Mouse (Mus musculus) kidney, postnatal 0 days (tissue): ENCODE data around the gene Xylb. TPM values are rescaled to one million over a fixed set of nuclear protein-coding genes. Genes with fewer than 3 reads are reported as not detected.
A peak's percentile ranks its signal among the peaks of the same experiment; 100 is the strongest.

Experiments used
- ATAC-seq: fragments of 200-750 bp; cut with Nextera tagmentation; replicated peaks from 2 replicates; pipeline ENCODE4 v1.8.0; 2017; ENCODE audit warnings: low read depth, moderate number of reproducible peaks, moderate TSS enrichment, moderate library complexity; ENCODE audit not compliant: low FRiP score
- DNase-seq: peaks from one replicate; pipeline ENCODE4 v3.0.0-alpha.2; 2016; ENCODE audit warnings: low spot score
- H3K27ac ChIP-seq: fragments of 300-500 bp; sonication (generic); 2 replicates; pipeline ENCODE4 v1.5.1; 2014; ENCODE audit warnings: mild to moderate bottlenecking
- H3K27me3 ChIP-seq: fragments of 300-500 bp; sonication (generic); 2 replicates; pipeline ENCODE4 v1.6.1; 2014; ENCODE audit warnings: low read length, mixed read lengths; ENCODE audit not compliant: insufficient read depth
- H3K36me3 ChIP-seq: fragments of 300-500 bp; sonication (generic); 2 replicates; pipeline ENCODE4 v1.6.1; 2014; ENCODE audit warnings: low read length, mixed read lengths; ENCODE audit not compliant: insufficient read depth
- H3K4me1 ChIP-seq: fragments of 300-500 bp; sonication (generic); replicated peaks from 2 replicates; pipeline ENCODE4 v1.6.1; 2014; ENCODE audit warnings: antibody characterized with exemption, low read length, mixed read lengths; ENCODE audit not compliant: insufficient read depth
- H3K4me2 ChIP-seq: fragments of 300-500 bp; sonication (generic); 2 replicates; pipeline ENCODE4 v1.6.1; 2014; ENCODE audit warnings: mild to moderate bottlenecking, low read length, moderate library complexity, mixed read lengths
- H3K4me3 ChIP-seq: fragments of 300-500 bp; sonication (generic); replicated peaks from 2 replicates; pipeline ENCODE4 v1.5.1; 2014; ENCODE audit warnings: low read depth, low read length
- H3K9ac ChIP-seq: fragments of 300-500 bp; sonication (generic); 2 replicates; pipeline ENCODE4 v1.6.1; 2014; ENCODE audit warnings: low read depth, low read length
- H3K9me3 ChIP-seq: fragments of 300-500 bp; sonication (generic); replicated peaks from 2 replicates; pipeline ENCODE4 v1.6.1; 2016; ENCODE audit warnings: low read length, inconsistent platforms, mixed read lengths
- CTCF ChIP-seq: IDR thresholded peaks from 2 replicates; pipeline ENCODE4 v1.5.1; 2016; ENCODE audit warnings: antibody characterized with exemption, low read depth, mild to moderate bottlenecking, moderate library complexity
- WGBS: fragments of 180-500 bp; shearing (Covaris S2); extraction: QIAGEN DNeasy Blood & Tissue Kit; methylation state at CpG from one replicate; pipeline ENCODE4 v1.1.7; 2014; 5-methylcytosine and 5-hydroxymethylcytosine counted together
- polyA plus RNA-seq: library from polyadenylated mRNA; unstranded; fragments of >200 nt; fragmentation: Nextera tagmentation; extraction: Ambion mirVana; gene quantifications from 2 replicates; pipeline ENCODE4 v1.2.1, GENCODE M21; 2015

Xylb gene
- polyA plus RNA-seq, 1 experiment from 2014 or later, result 43.8 TPM

- 87% methylated on average over 15 of the region's 15 CpGs for WGBS
- TF ChIP-seq CTCF, result no peak
- DNase-seq, result no peak
- Histone ChIP-seq H3K4me1 (no peaks in the 10 kb centered on the region; the same call in 1 of the 2 replicates), H3K36me3 (no peaks in the 10 kb centered on the region), H3K9ac (no peak overlapping the region), H3K27ac (no peak overlapping the region), H3K27me3 (no peaks in the 10 kb centered on the region), H3K9me3 (no peaks in the 10 kb centered on the region), H3K4me2 (no peak overlapping the region), H3K4me3 (no peak overlapping the region)
- ATAC-seq, result no peak
Measured at GRCm38 (mm10) chr9:119330186-119330963, 26.8 kb upstream of the Xylb start.

- DNase-seq (peak; percentile 66), ATAC-seq (no peak)
- Histone ChIP-seq H3K9me3 (no peaks in the 10 kb centered on the region), H3K9ac (no peak overlapping the region), H3K4me1 (peaks cover 4% of the 10 kb centered on the region; the same call in 1 of the 2 replicates), H3K4me3 (no peak overlapping the region), H3K36me3 (0 out of 2 replicates have a peak, but pooled peaks cover 9% of the 10 kb centered on the region), H3K4me2 (no peak overlapping the region; the same call in 1 of the 2 replicates), H3K27ac (peak overlapping the region; percentile 32; the same call in 1 of the 2 replicates), H3K27me3 (no peaks in the 10 kb centered on the region)
- 48% methylated on average over 10 of the region's 10 CpGs for WGBS
- TF ChIP-seq CTCF, result peak; percentile 13; the same call in 1 of the 2 replicates
Measured at GRCm38 (mm10) chr9:119334324-119334723, 22.9 kb upstream of the Xylb start.

GRCm38 (mm10) chr9:119334834-119335233 is 22.3 kb upstream of the Xylb start:
- Histone ChIP-seq H3K9me3 (no peaks in the 10 kb centered on the region), H3K36me3 (0 out of 2 replicates have a peak, but pooled peaks cover 9% of the 10 kb centered on the region), H3K4me3 (no peak overlapping the region), H3K4me2 (no peak overlapping the region), H3K27ac (peak overlapping the region; percentile 32; the same call in 1 of the 2 replicates), H3K27me3 (no peaks in the 10 kb centered on the region), H3K9ac (no peak overlapping the region), H3K4me1 (peaks cover 6% of the 10 kb centered on the region; the same call in 1 of the 2 replicates)
- TF ChIP-seq CTCF, result no peak
- no peak for DNase-seq
- 83% methylated on average over 2 of the region's 2 CpGs for WGBS
- no peak for ATAC-seq

- 81% methylated on average over 4 of the region's 4 CpGs for WGBS
- Histone ChIP-seq H3K36me3 (0 out of 2 replicates have a peak, but pooled peaks cover 9% of the 10 kb centered on the region), H3K9ac (no peak overlapping the region), H3K4me1 (peaks cover 11% of the 10 kb centered on the region; the same call in 1 of the 2 replicates), H3K4me2 (no peak overlapping the region), H3K4me3 (no peak overlapping the region), H3K27me3 (no peaks in the 10 kb centered on the region), H3K27ac (no peak overlapping the region), H3K9me3 (no peaks in the 10 kb centered on the region)
- no peak for TF ChIP-seq CTCF
- no peak for DNase-seq
- no peak for ATAC-seq
Measured at GRCm38 (mm10) chr9:119335571-119335970, 21.6 kb upstream of the Xylb start.

- Histone ChIP-seq H3K4me1 (peaks cover 21% of the 10 kb centered on the region), H3K9me3 (no peaks in the 10 kb centered on the region), H3K27ac (no peak overlapping the region), H3K9ac (no peak overlapping the region), H3K27me3 (no peaks in the 10 kb centered on the region), H3K36me3 (0 out of 2 replicates have a peak, but pooled peaks cover 9% of the 10 kb centered on the region), H3K4me2 (no peak overlapping the region), H3K4me3 (no peak overlapping the region)
- no peak for TF ChIP-seq CTCF
- DNase-seq (no peak), ATAC-seq (no peak)
- 56% methylated on average over 14 of the region's 14 CpGs for WGBS
Measured at GRCm38 (mm10) chr9:119337842-119338241, 19.3 kb upstream of the Xylb start.

GRCm38 (mm10) chr9:119338350-119338749 is 18.8 kb upstream of the Xylb start:
- Histone ChIP-seq H3K4me2 (0 out of 2 replicates have a peak overlapping the region, but pooled peaks have one; percentile 87), H3K36me3 (peaks cover 11% of the 10 kb centered on the region; the same call in 1 of the 2 replicates), H3K4me3 (no peak overlapping the region), H3K9ac (no peak overlapping the region), H3K4me1 (peaks cover 21% of the 10 kb centered on the region), H3K9me3 (no peaks in the 10 kb centered on the region), H3K27ac (no peak overlapping the region), H3K27me3 (no peaks in the 10 kb centered on the region)
- ATAC-seq (no peak), DNase-seq (no peak)
- no peak for TF ChIP-seq CTCF
- 90% methylated on average over 3 of the region's 3 CpGs for WGBS
